Mouse (Mus musculus): ENCODE measurements around the gene 4933425L06Rik. TPM values are rescaled to one million over a fixed set of nuclear protein-coding genes. Genes with fewer than 3 reads are reported as not detected.

The 4933425L06Rik gene
- total RNA-seq (2021) = not detected
- long read RNA-seq, experiment 1 = 0 reads
- long read RNA-seq, experiment 2 = 0 reads

- no peak for DNase-seq (ENCODE audit: low spot score in 2 of 2)
Measured at GRCm38 (mm10) chr13:105081862-105082261, at the start of gene 4933425L06Rik. Gene 4933425L06Rik, plus strand, starts transcription at chr13:105082122.

DNA sequence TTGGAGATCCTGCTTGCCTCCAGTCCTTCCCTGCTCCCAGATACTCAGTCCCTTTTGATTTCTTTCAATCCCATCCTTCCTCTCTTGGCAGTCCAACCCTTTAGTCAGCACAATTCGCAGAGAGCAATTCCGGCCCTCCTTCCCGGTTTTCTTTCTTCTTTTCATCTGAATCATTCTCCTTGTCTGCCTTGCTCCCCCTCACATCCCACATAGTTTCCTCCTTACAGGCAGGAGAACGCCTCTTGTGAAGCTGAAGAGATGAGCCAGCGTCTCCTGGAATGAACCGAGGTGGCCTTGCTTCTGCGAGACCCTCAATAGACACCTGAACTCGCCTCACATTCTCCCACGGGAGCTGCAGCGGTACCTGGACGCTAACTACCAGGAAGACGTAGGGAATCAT, 44.1 kb upstream of the 4933425L06Rik start:
- no peak for DNase-seq (ENCODE audit: low spot score in 2 of 2)

GRCm38 (mm10) chr13:105038334-105038733, 43.6 kb upstream of the 4933425L06Rik start:
- no peak for DNase-seq (ENCODE audit: low spot score in 2 of 2)

GRCm38 (mm10) chr13:105043882-105044281, 38.0 kb upstream of the 4933425L06Rik start:
- DNase-seq (ENCODE audit: low spot score in 2 of 2) = no peak

GRCm38 (mm10) chr13:105047377-105047776, 34.5 kb upstream of the 4933425L06Rik start:
- DNase-seq (ENCODE audit: low spot score in 2 of 2) = no peak

- no peak for DNase-seq (ENCODE audit: low spot score in 2 of 2)
Measured at GRCm38 (mm10) chr13:105048662-105049061, 33.3 kb upstream of the 4933425L06Rik start.

GRCm38 (mm10) chr13:105051432-105051831, 30.5 kb upstream of the 4933425L06Rik start:
- no peak for DNase-seq (ENCODE audit: low spot score in 2 of 2)

DNA sequence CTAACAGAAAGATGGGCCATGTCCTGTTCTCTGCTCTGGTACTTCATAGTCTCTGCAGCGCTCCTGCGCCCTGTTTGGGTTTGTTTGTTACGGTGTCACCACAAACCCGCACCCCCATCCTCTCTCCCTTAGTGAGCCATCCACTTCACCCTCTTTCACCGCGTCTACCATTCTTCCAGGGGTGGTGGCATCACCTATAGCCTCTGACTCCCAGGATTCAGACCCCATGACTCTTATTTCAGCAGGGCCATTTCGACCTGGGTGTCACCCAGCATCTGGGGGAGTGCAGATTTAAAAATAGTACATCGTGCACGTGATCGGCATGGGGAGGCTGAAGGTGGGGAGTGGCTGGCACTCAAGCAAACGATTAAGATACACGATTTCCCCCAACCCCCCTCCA, 28.3 kb upstream of the 4933425L06Rik start:
- DNase-seq (ENCODE audit: low spot score in 2 of 2) = no peak

GRCm38 (mm10) chr13:105054181-105054940, 27.6 kb upstream of the 4933425L06Rik start, which contains the start of gene Rgs7bp:
Gene Rgs7bp, minus strand, starts transcription at chr13:105054930.
- DNase-seq (ENCODE audit: low spot score in 2 of 2) = peak; percentile 22 to 29

GRCm38 (mm10) chr13:105054941-105055309, 27.0 kb upstream of the 4933425L06Rik start:
- DNase-seq (ENCODE audit: low spot score in 2 of 2) = no peak

- no peak for DNase-seq (ENCODE audit: low spot score in 2 of 2)
Measured at GRCm38 (mm10) chr13:105055374-105055773, 26.5 kb upstream of the 4933425L06Rik start.

- DNase-seq (ENCODE audit: low spot score in 2 of 2) = no peak
Measured at GRCm38 (mm10) chr13:105066119-105066518, 15.8 kb upstream of the 4933425L06Rik start.

DNA sequence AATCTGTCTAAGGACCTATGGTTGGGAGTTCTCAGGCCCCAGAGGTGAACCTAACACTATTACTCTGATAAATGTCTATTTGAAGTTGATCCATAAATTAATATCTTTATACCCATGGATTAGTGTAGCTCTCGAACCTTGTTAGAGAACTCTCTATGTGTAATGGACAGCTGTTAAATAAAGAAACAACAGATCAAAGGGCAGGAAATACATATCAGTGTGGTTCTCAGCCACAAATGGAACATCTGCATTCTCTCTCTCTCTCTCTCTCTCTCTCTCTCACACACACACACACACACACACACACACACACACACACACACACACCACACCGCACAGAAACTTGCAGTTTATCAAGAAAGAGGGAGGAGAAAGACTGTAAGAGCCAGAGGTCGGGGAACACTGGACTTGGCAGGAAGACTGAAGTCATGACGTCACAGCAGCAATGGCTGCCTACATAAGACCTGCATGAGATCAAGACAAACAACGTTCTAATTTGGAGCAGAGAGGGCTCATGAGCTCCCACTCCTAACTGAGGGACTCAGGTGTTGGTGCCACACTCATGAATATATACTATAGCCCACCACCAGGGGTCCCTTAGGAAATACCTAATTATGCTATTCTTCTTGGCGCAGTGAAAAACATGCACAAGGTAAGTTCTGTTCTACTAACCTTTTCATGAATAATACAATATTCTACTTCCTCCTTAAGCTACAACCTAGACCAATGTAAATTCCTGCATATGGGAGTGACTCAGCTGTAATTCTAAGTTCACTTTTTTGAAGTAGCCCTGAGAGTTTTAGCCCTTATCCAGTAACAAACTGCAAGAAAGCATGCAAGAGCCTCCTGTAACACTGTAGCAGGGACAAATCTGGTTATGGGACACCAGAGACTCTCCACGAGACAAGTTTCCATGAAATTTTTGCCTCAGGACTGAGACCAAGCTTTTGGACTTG, 14.8 kb upstream of the 4933425L06Rik start:
- DNase-seq (ENCODE audit: low spot score in 2 of 2) = no peak

GRCm38 (mm10) chr13:105089276-105089675, 7.4 kb downstream of the 4933425L06Rik start:
- no peak for DNase-seq (ENCODE audit: low spot score in 2 of 2)

DNA sequence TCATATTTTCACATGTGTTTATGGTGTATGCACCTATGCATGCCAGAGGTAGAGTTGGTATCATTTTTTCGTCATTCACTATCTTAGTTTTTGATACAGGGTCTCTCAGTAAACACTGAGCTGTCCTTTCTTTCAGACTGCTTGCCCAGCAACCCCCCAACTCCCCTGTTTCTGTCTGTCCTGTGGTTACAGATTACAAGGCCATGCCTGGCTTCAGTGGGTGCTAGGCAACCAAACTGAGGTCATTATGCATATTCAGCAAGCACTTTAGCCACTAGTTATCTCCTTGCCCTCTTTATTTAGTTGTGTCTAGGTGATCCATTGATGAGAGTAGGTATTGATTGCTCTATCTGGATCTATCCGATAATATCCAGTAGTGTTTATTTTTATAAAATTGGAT, 14.4 kb downstream of the 4933425L06Rik start:
- DNase-seq (ENCODE audit: low spot score in 2 of 2) = no peak

- DNase-seq (ENCODE audit: low spot score in 2 of 2) = no peak
Measured at GRCm38 (mm10) chr13:105100705-105101104, 18.8 kb downstream of the 4933425L06Rik start.

- DNase-seq (ENCODE audit: low spot score in 2 of 2) = no peak
Measured at GRCm38 (mm10) chr13:105104385-105104784, 22.5 kb downstream of the 4933425L06Rik start.

GRCm38 (mm10) chr13:105111599-105111998, 29.7 kb downstream of the 4933425L06Rik start:
- no peak for DNase-seq (ENCODE audit: low spot score in 2 of 2)

DNA sequence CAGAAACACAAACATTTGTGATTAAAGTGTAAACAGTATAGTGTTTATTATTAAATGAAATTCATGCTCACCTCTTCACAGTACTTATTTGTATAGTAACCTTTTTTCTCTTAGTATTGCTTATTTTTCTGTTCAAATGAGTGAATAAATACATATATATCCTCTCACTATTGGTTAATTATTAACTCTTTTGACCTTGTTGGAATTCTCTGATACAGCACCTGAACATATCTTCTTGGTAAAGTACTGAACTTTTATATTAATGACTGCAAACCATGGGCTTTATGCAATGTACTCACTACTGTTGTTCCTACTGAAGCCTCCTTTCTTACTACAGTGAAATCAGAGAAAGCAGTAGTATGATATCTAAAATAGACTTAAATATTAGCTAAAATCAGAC, 39.7 kb downstream of the 4933425L06Rik start:
- no peak for DNase-seq (ENCODE audit: low spot score in 2 of 2)

DNA sequence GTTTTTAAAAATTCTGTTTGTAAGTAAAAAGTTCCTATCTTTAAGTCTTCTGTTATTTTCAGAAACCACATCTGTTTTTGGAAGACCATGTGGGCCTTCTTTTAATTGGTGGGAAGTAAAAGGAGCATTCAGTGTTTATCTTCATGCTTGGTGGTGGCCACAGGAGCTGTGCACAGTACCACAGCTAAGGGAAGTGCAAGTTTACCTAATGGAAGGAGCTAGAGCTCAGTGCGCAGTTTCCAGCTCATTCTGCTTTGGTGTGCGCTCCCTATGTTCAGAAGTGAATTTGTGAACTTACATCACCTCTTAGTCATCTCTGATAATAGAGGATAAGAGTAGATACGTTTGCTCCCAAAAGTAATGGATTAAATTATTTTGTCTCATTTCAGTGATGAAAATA, 40.2 kb downstream of the 4933425L06Rik start:
- no peak for DNase-seq (ENCODE audit: low spot score in 2 of 2)

DNA sequence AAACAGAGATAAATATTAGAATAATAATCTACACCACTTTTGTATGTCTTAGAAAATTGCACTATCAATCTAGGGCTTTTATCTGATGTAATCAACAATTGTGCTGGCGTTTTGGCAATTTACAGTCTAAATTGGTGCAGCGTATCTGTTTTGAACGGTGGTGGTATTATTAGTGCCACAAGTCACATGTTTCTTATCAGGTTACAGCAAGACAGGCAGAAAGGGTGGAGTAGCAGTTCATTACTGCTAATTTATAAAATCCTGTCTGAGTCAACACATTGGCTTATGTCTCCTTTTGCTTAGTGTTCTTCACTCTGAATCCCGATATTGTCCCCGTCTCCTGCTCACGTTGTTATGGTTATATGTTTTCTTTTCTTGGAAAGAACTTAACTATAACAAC, 48.2 kb downstream of the 4933425L06Rik start:
- no peak for DNase-seq (ENCODE audit: low spot score in 2 of 2)

DNA sequence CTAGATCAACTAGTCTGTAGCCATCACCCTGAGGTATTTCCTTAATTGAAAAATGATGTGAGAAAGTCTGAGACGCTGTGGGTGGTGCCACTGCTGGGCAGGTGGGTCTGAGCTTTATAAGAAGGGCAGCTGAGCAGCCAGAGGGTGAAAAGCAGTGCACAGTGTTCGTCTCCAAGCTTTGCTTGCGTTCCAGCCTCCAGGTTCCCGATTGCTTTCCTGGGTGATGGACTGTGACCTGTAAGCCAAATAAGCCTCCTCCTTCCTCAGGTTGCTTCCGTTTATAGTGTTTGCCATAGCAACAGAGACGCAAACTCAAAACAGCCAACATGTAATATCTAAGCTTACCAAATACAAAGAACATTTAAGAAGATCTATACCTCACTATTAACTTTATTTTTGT, 50.4 kb downstream of the 4933425L06Rik start:
- no peak for DNase-seq (ENCODE audit: low spot score in 2 of 2)
